Mouse (Mus musculus): Measurements from ENCODE around the gene Sp110.
"Not testable (repeated sequence)": the region's sequence is repeated elsewhere in the genome, so short reads cannot be mapped to it uniquely, and the experiment has no call there.

DNA sequence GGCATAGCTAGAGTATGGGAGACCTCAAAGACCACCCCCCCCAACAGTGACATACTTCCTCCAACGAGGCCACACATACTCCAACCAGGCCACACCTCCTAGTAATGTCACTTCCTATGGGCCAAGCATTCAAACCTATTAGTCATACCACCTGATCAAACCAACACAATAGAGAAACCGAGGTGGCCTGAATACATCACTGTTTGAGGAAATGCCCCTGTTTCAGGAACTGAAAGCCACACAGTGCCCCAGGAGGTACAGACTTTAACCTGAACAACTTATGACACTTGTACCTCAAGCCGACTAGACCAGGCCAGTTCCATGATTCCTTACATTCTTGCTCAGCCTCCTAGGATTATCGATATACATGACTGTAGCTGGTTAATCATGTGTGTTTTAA is 54.8 kb downstream of the Sp110 start:
- TF ChIP-seq CTCF, EP300 (IDR thresholded peaks at IDR 0.05; ENCODE audit: low read depth): not testable (repeated sequence)

Data from heart, postnatal 0 days (tissue).